Mouse (Mus musculus): Measurements from ENCODE around the gene Gid8.

GRCm38 (mm10) chr2:180709923-180710272 is at the start of gene Gid8, which contains the start of gene Dido1:
- TF ChIP-seq CTCF (conservative IDR thresholded peaks at IDR 0.05; ENCODE audit: insufficient read depth, insufficient read length, low read depth, low read length) (no peak), POLR2A (IDR thresholded peaks at IDR 0.05; ENCODE audit: low read depth, low read length) (peak; percentile 44)

All from kidney, adult 2 months (tissue).